Mouse (Mus musculus): Measurements from ENCODE around the gene Tmem63a.

DNA sequence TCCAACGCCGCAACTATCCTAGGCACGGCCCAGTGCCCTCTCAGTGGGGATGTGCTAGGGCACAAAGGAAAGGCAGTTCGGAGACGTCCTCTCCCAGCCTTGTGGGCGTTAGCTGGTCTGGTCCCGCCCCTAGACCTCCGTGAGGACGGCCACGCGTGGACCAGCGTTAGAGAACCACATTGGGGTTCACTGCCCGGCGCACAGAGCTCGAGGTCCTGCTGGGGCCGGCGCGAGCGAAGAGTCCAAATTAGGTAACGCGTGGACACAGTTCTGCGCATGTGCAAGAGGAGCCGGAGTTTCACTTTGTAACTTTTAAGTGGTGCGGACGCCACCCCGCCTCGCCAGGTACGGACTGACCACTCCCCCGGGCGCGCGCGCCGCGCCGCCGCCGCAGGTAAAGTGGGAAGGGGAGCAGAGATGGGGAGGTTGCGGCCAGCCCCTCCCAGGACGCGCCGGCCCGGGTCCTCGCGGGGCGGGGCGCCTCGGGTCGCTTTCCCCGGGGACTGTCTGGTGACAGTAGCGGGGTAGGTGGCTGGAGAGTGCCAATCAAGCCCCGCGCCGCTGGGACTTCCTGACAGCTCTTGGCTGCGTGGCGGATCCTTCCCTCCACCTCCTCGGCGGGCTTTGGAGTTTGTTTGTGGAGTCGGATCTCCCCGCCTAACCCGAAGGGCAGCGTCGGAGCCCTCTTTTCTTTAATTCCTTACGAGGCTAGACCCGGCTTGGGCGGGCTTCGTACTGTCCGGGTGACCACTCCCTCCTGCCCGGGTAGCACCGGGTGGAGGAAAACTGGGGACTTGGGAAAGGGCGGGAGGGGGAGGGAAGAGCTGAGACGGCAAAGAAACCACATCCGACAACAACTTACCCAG, at the start of gene Tmem63a:
- TF ChIP-seq FLI1 (IDR thresholded peaks at IDR 0.05; ENCODE audit: low read length) (no peak), GATA1 (IDR thresholded peaks at IDR 0.05; ENCODE audit: borderline replicate concordance, low read length) (no peak)

Measured in megakaryocyte, embryonic 14.5 days (primary cell).